Comparison of ENCODE assay signal across 8 mouse cellular contexts in genomic region chr15:6707551-6707935, GRCm38 (mm10). TPM values are rescaled to one million over a fixed set of nuclear protein-coding genes. Genes with fewer than 3 reads are reported as not detected.
A peak's percentile ranks its signal among the peaks of the same experiment; 100 is the strongest.
DNase-seq lines count a peak whose midpoint lies in the region; TF ChIP-seq lines count a peak whose summit lies in the region.

No protein-coding gene starts in this region.

- peak overlapping the region; percentile 93 for H3K4me3 ChIP-seq in cortical plate, adult 2 months (ENCODE audit: insufficient read depth, low read length)
- peak overlapping the region; percentile 95 for H3K4me3 ChIP-seq in gastrocnemius, adult 2 months

- no peak for TF ChIP-seq CTCF in cortical plate, adult 2 months (IDR thresholded peaks at IDR 0.05; ENCODE audit: extremely low read depth, insufficient read depth, low read length)
- no peak for TF ChIP-seq CTCF in gastrocnemius, adult 2 months (IDR thresholded peaks at IDR 0.05)

- H3K27ac ChIP-seq in cortical plate, adult 2 months (ENCODE audit: insufficient read depth, low read length), result peak overlapping the region; percentile 89
- H3K27ac ChIP-seq in gastrocnemius, adult 2 months, result peak overlapping the region; percentile 95

- intact Hi-C loops in gastrocnemius, adult 2 months (cut with DNase I), result loop anchor here (5.0 kb wide), 1 partner anchor 175 kb away; no protein-coding TSS in a partner anchor
- intact Hi-C loops in left cerebral cortex, postnatal 36 days (cut with DNase I), result loop anchor here (5.0 kb wide), 2 partner anchors 80 to 1565 kb away; partner anchors contain the start of gene Prkaa1

- no peak for TF ChIP-seq POLR2A in cortical plate, adult 2 months (IDR thresholded peaks at IDR 0.05; ENCODE audit: extremely low read depth, insufficient read depth, low read length)

- peaks cover 3% of the 10 kb centered on the region for H3K4me1 ChIP-seq in cortical plate, adult 2 months (ENCODE audit: control insufficient read depth, insufficient read depth, low read length)

- peak; percentile 59 for DNase-seq in adipocyte (ENCODE audit: low spot score)
- peak; percentile 72 for DNase-seq in gastrocnemius, adult 2 months
- DNase-seq in induced T-regulatory cell, adult 2 months (ENCODE audit: low read depth), result peak; percentile 72
- peak; percentile 59 to 66 for DNase-seq in left cerebral cortex, postnatal 36 days (ENCODE audit: low spot score in 2 of 2)
- DNase-seq in mesoderm, embryonic 11.5 days (ENCODE audit: low read depth, low spot score), result peak; percentile 73
- DNase-seq in right cerebral cortex, postnatal 36 days (ENCODE audit: low spot score in 2 of 2), result peak; percentile 18 to 39
- DNase-seq in yolk sac, embryonic 10.5 days (ENCODE audit: low spot score), result peak; percentile 77

RNA-seq across cellular contexts. Expression of gene Rictor, which starts 0.6 kb away (rescaled TPM):
- 17.1 and 17.9 TPM in 2 replicates for polyA plus RNA-seq in cortical plate, adult 2 months (2012; rRNA removed)
- 10 to 100 TPM; 10.5 to 10.8 TPM for total RNA-seq in gastrocnemius, adult 2 months (2021)
- total RNA-seq in left cerebral cortex, postnatal 36 days (2021), result 10 to 100 TPM; 38.6 to 48.4 TPM

Comparison
In these comparisons a context has a peak if more than half of its experiments do, and no peak if none do; other contexts are left out.
1. Peak in every context shown above with its lines: DNase-seq, H3K4me3 ChIP-seq and H3K27ac ChIP-seq.